Mouse (Mus musculus) bone marrow, adult 2 months (tissue): Measurements from ENCODE around the gene Cwf19l1. TPM values are rescaled to one million over a fixed set of nuclear protein-coding genes. Genes with fewer than 3 reads are reported as not detected.

Experiments
- H3K27ac ChIP-seq: fragments of 200-500 bp; 2 replicates; pipeline ENCODE4 v1.5.1; 2012; ENCODE audit warnings: low read depth, mild to moderate bottlenecking, control low read depth, inconsistent platforms, low read length; ENCODE audit not compliant: control insufficient read depth, poor library complexity, insufficient read depth
- H3K4me1 ChIP-seq: fragments of 200-500 bp; 2 replicates; pipeline ENCODE4 v1.6.1; 2011; ENCODE audit warnings: low read length; ENCODE audit not compliant: control insufficient read depth, insufficient read depth
- H3K4me3 ChIP-seq: fragments of 200-500 bp; replicated peaks from 2 replicates; pipeline ENCODE3; 2011; ENCODE audit warnings: mild to moderate bottlenecking, low read depth, low read length, control low read depth; ENCODE audit not compliant: control insufficient read depth
- CTCF ChIP-seq: fragments of 200-500 bp; IDR thresholded peaks from 2 replicates; pipeline ENCODE4 v1.5.1; 2011; ENCODE audit warnings: low read length, control low read depth; ENCODE audit not compliant: control insufficient read depth, insufficient read depth
- POLR2A ChIP-seq: fragments of 200-500 bp; IDR thresholded peaks from 2 replicates; pipeline ENCODE4 v1.6.1; 2011; ENCODE audit warnings: low read depth, mild to moderate bottlenecking, control low read depth, low read length, borderline replicate concordance; ENCODE audit not compliant: control insufficient read depth
- WGBS: fragments of 180-500 bp; shearing (Covaris S2); methylation state at CpG from one replicate; pipeline ENCODE4 v1.1.7; 2018; 5-methylcytosine and 5-hydroxymethylcytosine counted together
- polyA plus RNA-seq: library from polyadenylated mRNA; stranded (reverse); fragments of >200 nt; gene quantifications from 2 replicates; pipeline ENCODE4 v1.2.4, GENCODE M21; 2011; ENCODE audit warnings: low replicate concordance; ENCODE audit not compliant: missing spikeins, insufficient read depth, insufficient read length

The Cwf19l1 gene
- 8.3 and 22.6 TPM in 2 replicates for polyA plus RNA-seq

- H3K27ac ChIP-seq, result peak within 1 kb of the TSS; percentile 89
- peak within 1 kb of the TSS; percentile 99 for H3K4me3 ChIP-seq
- no peaks in the 10 kb centered on the region for H3K4me1 ChIP-seq
- no peak for TF ChIP-seq CTCF
- no peak; the same call in 1 of the 2 replicates for TF ChIP-seq POLR2A
- under 1% methylated on average over 45 of the region's 45 CpGs for WGBS
Observed at GRCm38 (mm10) chr19:44135072-44135959, at the start of gene Cwf19l1. Gene Cwf19l1 (minus strand): TSS chr19:44135876.

DNA sequence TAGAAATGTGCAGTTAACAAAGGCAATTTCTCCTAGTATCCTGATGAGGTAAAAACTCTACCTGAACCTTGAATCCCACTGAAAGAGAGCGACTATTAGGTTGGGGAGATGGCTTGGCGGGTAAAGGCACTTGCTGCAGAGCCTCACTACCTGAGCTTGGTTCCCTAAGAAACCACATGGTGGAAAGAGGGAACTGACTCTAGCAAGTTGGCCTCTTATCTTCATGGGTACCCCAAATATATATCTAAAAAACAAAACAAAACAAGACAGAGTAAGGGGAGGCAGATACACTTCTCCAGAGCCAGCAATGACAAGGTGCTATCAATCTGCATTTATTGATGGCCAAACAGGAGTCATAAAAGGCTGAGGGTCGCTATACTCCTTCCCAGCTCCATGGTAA, 48.3 kb upstream of the Cwf19l1 start:
- Histone ChIP-seq H3K4me3 (no peak overlapping the region), H3K27ac (no peak overlapping the region), H3K4me1 (no peaks in the 10 kb centered on the region)
- 71% methylated on average over 3 of the region's 3 CpGs for WGBS
- TF ChIP-seq POLR2A, result no peak
- TF ChIP-seq CTCF, result no peak

GRCm38 (mm10) chr19:44180502-44180901, 44.8 kb upstream of the Cwf19l1 start:
- WGBS, result 69% methylated on average over 1 of the region's 1 CpGs
- TF ChIP-seq CTCF (no peak), POLR2A (no peak)
- Histone ChIP-seq H3K4me3 (no peak overlapping the region), H3K27ac (no peak overlapping the region), H3K4me1 (no peaks in the 10 kb centered on the region)

- no peaks in the 10 kb centered on the region for H3K4me1 ChIP-seq
- H3K4me3 ChIP-seq, result no peak overlapping the region
- 54% methylated on average over 3 of the region's 3 CpGs for WGBS
- H3K27ac ChIP-seq, result no peak overlapping the region
- TF ChIP-seq CTCF (no peak), POLR2A (no peak)
Observed at GRCm38 (mm10) chr19:44176741-44177140, 41.1 kb upstream of the Cwf19l1 start.

DNA sequence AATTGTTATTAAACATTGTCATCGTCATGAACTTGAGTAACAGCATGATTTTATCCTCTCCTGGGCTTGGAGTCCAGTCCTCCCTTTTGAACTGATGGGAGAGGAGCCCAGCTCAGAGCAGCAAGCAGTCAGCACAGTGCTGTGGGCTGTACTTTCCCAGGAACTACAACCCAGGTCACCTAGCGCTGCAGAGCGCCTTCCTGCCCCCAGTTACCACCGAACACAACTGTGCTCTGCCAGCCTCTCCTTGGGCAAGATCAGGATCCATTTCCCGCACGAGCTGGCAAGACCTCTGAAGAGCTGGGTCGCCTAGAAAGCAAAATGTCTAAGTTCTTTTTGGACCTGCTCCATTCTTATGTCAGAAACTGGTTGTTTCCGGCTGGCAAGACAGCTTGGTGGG, 39.2 kb upstream of the Cwf19l1 start:
- no peak overlapping the region for H3K27ac ChIP-seq
- H3K4me1 ChIP-seq, result no peaks in the 10 kb centered on the region
- 42% methylated on average over 8 of the region's 8 CpGs for WGBS
- H3K4me3 ChIP-seq, result no peak overlapping the region
- no peak for TF ChIP-seq CTCF
- no peak for TF ChIP-seq POLR2A

DNA sequence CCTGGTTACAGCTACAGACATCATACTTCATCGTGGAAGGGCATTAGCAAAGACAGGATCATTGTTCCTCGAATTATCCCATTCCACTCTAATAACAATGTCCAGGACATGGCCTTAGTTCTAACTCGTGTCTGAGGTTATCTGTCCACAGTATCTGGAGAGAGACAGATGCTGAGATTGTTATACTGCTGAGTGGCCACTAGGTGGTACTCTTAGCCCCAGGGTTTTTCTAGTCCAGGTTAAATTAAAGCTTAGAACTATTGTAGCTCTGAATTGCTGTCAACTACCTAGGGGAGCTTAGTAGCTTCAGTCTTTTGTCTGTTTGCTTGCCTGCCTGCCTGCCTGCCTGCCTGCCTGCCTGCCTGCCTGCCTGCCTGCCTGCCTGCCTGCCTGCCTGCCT, 25.8 kb upstream of the Cwf19l1 start:
- Histone ChIP-seq H3K4me3 (no peak overlapping the region), H3K27ac (no peak overlapping the region), H3K4me1 (no peaks in the 10 kb centered on the region)
- no peak for TF ChIP-seq CTCF
- no peak for TF ChIP-seq POLR2A
- WGBS, result 9% methylated on average over 3 of the region's 3 CpGs

GRCm38 (mm10) chr19:44159386-44159785, 23.7 kb upstream of the Cwf19l1 start:
- Histone ChIP-seq H3K4me3 (no peak overlapping the region), H3K4me1 (no peaks in the 10 kb centered on the region), H3K27ac (no peak overlapping the region)
- WGBS, result 75% methylated on average over 3 of the region's 3 CpGs
- no peak for TF ChIP-seq POLR2A
- no peak for TF ChIP-seq CTCF

DNA sequence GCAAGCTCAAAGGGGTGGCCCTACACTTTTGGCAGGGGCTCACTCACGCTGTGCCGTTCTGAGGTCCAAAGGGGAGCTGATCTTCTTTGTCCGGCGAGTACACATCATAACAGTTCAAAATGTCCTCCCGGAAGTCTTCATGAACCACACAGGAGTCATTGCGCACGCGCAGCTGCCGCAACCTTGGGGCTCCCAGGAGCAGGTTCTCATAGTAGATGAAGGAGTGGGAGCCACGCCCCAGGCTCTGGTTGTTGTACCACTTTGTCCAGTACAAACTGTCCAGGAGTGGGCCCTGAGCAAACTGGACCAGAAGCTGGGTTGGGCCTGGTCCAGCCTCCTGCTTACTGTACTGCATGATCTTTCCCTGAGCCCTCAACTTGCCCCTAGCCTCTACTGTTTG, 21.3 kb upstream of the Cwf19l1 start:
- no peak for TF ChIP-seq CTCF
- TF ChIP-seq POLR2A, result no peak
- WGBS, result 84% methylated on average over 10 of the region's 10 CpGs
- Histone ChIP-seq H3K27ac (no peak overlapping the region), H3K4me1 (no peaks in the 10 kb centered on the region), H3K4me3 (no peak overlapping the region)

- H3K4me3 ChIP-seq, result no peak overlapping the region
- H3K4me1 ChIP-seq, result no peaks in the 10 kb centered on the region
- no peak for TF ChIP-seq POLR2A
- no peak for TF ChIP-seq CTCF
- no peak overlapping the region for H3K27ac ChIP-seq
- 80% methylated on average over 5 of the region's 5 CpGs for WGBS
Observed at GRCm38 (mm10) chr19:44153781-44154180, 18.1 kb upstream of the Cwf19l1 start.
